Mouse (Mus musculus): ENCODE results near the gene 4931428L18Rik. TPM values are rescaled to one million over a fixed set of nuclear protein-coding genes. Genes with fewer than 3 reads are reported as not detected.
"Not testable (repeated sequence)": the region's sequence is repeated elsewhere in the genome, so short reads cannot be mapped to it uniquely, and the experiment has no call there.

4931428L18Rik gene
- polyA plus RNA-seq, 1 experiment from 2014 or later: not detected

GRCm38 (mm10) chr1:30977868-30978267 is 244.6 kb downstream of the 4931428L18Rik start, which contains the start of gene AC153137.1:
Gene AC153137.1 (minus strand): TSS chr1:30977968.
- H3K27me3 ChIP-seq (ENCODE audit: control insufficient read depth, insufficient read depth, low read depth, low read length); H3K4me2 ChIP-seq (ENCODE audit: low read depth, low read length); ATAC-seq (ENCODE audit: low read depth); H3K4me1 ChIP-seq (ENCODE audit: control insufficient read depth, low read depth, low read length); H3K9ac ChIP-seq (ENCODE audit: low read depth, low read length); H3K9me3 ChIP-seq (replicated peaks; ENCODE audit: control insufficient read depth, low read length); H3K36me3 ChIP-seq (ENCODE audit: control insufficient read depth, insufficient read depth); H3K4me3 ChIP-seq (ENCODE audit: low read depth, low read length); H3K27ac ChIP-seq (ENCODE audit: low read length): not testable (repeated sequence)
- 69% methylated on average over 5 of the region's 6 CpGs for WGBS (ENCODE audit: insufficient replicate concordance)

GRCm38 (mm10) chr1:30977239-30977638 is 245.2 kb downstream of the 4931428L18Rik start:
- not testable (repeated sequence) for H3K27me3 ChIP-seq (ENCODE audit: control insufficient read depth, insufficient read depth, low read depth, low read length); H3K9me3 ChIP-seq (replicated peaks; ENCODE audit: control insufficient read depth, low read length); H3K4me1 ChIP-seq (ENCODE audit: control insufficient read depth, low read depth, low read length); H3K4me3 ChIP-seq (ENCODE audit: low read depth, low read length); H3K36me3 ChIP-seq (ENCODE audit: control insufficient read depth, insufficient read depth); H3K4me2 ChIP-seq (ENCODE audit: low read depth, low read length); H3K27ac ChIP-seq (ENCODE audit: low read length); ATAC-seq (ENCODE audit: low read depth); H3K9ac ChIP-seq (ENCODE audit: low read depth, low read length)
- WGBS (ENCODE audit: insufficient replicate concordance): 63% methylated on average over 7 of the region's 7 CpGs

- H3K27ac ChIP-seq (ENCODE audit: low read length): no peak overlapping the region
- H3K4me1 ChIP-seq (ENCODE audit: control insufficient read depth, low read depth, low read length): peaks cover 4% of the 10 kb centered on the region
- H3K9ac ChIP-seq (ENCODE audit: low read depth, low read length): no peak overlapping the region
- no peaks in the 10 kb centered on the region for H3K36me3 ChIP-seq (ENCODE audit: control insufficient read depth, insufficient read depth)
- no peak overlapping the region for H3K4me2 ChIP-seq (ENCODE audit: low read depth, low read length)
- WGBS (ENCODE audit: insufficient replicate concordance): 61% methylated on average over 2 of the region's 2 CpGs
- H3K9me3 ChIP-seq (replicated peaks; ENCODE audit: control insufficient read depth, low read length): no peaks in the 10 kb centered on the region
- ATAC-seq (ENCODE audit: low read depth): no peak
- no peaks in the 10 kb centered on the region for H3K27me3 ChIP-seq (ENCODE audit: control insufficient read depth, insufficient read depth, low read depth, low read length)
- no peak overlapping the region for H3K4me3 ChIP-seq (ENCODE audit: low read depth, low read length)
These were observed 270.7 kb downstream of the 4931428L18Rik start for GRCm38 (mm10) chr1:30951795-30952194.

GRCm38 (mm10) chr1:30950456-30950835 is 272.0 kb downstream of the 4931428L18Rik start:
- Histone ChIP-seq H3K9ac (ENCODE audit: low read depth, low read length) (peak overlapping the region; percentile 78), H3K27ac (ENCODE audit: low read length) (peak overlapping the region; percentile 98), H3K36me3 (ENCODE audit: control insufficient read depth, insufficient read depth) (no peaks in the 10 kb centered on the region), H3K9me3 (replicated peaks; ENCODE audit: control insufficient read depth, low read length) (no peaks in the 10 kb centered on the region), H3K27me3 (ENCODE audit: control insufficient read depth, insufficient read depth, low read depth, low read length) (no peaks in the 10 kb centered on the region), H3K4me1 (ENCODE audit: control insufficient read depth, low read depth, low read length) (peaks cover 4% of the 10 kb centered on the region), H3K4me3 (ENCODE audit: low read depth, low read length) (peak overlapping the region; percentile 90), H3K4me2 (ENCODE audit: low read depth, low read length) (peak overlapping the region; percentile 67)
- no peak for ATAC-seq (ENCODE audit: low read depth)
- WGBS (ENCODE audit: insufficient replicate concordance): 31% methylated on average over 5 of the region's 5 CpGs

GRCm38 (mm10) chr1:30949710-30950455 is 272.6 kb downstream of the 4931428L18Rik start:
- H3K36me3 ChIP-seq (ENCODE audit: control insufficient read depth, insufficient read depth): no peaks in the 10 kb centered on the region
- under 1% methylated on average over 65 of the region's 66 CpGs for WGBS (ENCODE audit: insufficient replicate concordance)
- peak; percentile 96 for ATAC-seq (ENCODE audit: low read depth)
- H3K4me2 ChIP-seq (ENCODE audit: low read depth, low read length): peak overlapping the region; percentile 67
- H3K4me3 ChIP-seq (ENCODE audit: low read depth, low read length): peak overlapping the region; percentile 90
- peak overlapping the region; percentile 98 for H3K27ac ChIP-seq (ENCODE audit: low read length)
- peaks cover 4% of the 10 kb centered on the region for H3K4me1 ChIP-seq (ENCODE audit: control insufficient read depth, low read depth, low read length)
- H3K9me3 ChIP-seq (replicated peaks; ENCODE audit: control insufficient read depth, low read length): no peaks in the 10 kb centered on the region
- no peaks in the 10 kb centered on the region for H3K27me3 ChIP-seq (ENCODE audit: control insufficient read depth, insufficient read depth, low read depth, low read length)
- peak overlapping the region; percentile 90 for H3K9ac ChIP-seq (ENCODE audit: low read depth, low read length)

- Histone ChIP-seq H3K4me3 (ENCODE audit: low read depth, low read length) (peak overlapping the region; percentile 90), H3K4me2 (ENCODE audit: low read depth, low read length) (peak overlapping the region; percentile 67)
- whole genome bisulfite sequencing (ENCODE audit: insufficient replicate concordance): under 1% methylated on average over 69 of the region's 85 CpGs
These were observed 273.4 kb downstream of the 4931428L18Rik start for GRCm38 (mm10) chr1:30948950-30949639.

GRCm38 (mm10) chr1:30948361-30948949 is 274.0 kb downstream of the 4931428L18Rik start:
- peaks cover 4% of the 10 kb centered on the region for H3K4me1 ChIP-seq (ENCODE audit: control insufficient read depth, low read depth, low read length)
- H3K4me3 ChIP-seq (ENCODE audit: low read depth, low read length): peak overlapping the region; percentile 90
- H3K27me3 ChIP-seq (ENCODE audit: control insufficient read depth, insufficient read depth, low read depth, low read length): no peaks in the 10 kb centered on the region
- H3K27ac ChIP-seq (ENCODE audit: low read length): peak overlapping the region; percentile 95
- WGBS (ENCODE audit: insufficient replicate concordance): 1% methylated on average over 16 of the region's 16 CpGs
- no peaks in the 10 kb centered on the region for H3K9me3 ChIP-seq (replicated peaks; ENCODE audit: control insufficient read depth, low read length)
- H3K36me3 ChIP-seq (ENCODE audit: control insufficient read depth, insufficient read depth): peaks cover 11% of the 10 kb centered on the region
- ATAC-seq (ENCODE audit: low read depth): no peak
- peak overlapping the region; percentile 67 for H3K4me2 ChIP-seq (ENCODE audit: low read depth, low read length)
- H3K9ac ChIP-seq (ENCODE audit: low read depth, low read length): peak overlapping the region; percentile 90

More at GRCm38 (mm10) chr1:30948950-30949639, 273.4 kb downstream of the 4931428L18Rik start:
- Histone ChIP-seq H3K27ac (ENCODE audit: low read length) (peak overlapping the region; percentile 95), H3K9me3 (replicated peaks; ENCODE audit: control insufficient read depth, low read length) (no peaks in the 10 kb centered on the region), H3K36me3 (ENCODE audit: control insufficient read depth, insufficient read depth) (peaks cover 5% of the 10 kb centered on the region), H3K9ac (ENCODE audit: low read depth, low read length) (peak overlapping the region; percentile 90), H3K27me3 (ENCODE audit: control insufficient read depth, insufficient read depth, low read depth, low read length) (no peaks in the 10 kb centered on the region), H3K4me1 (ENCODE audit: control insufficient read depth, low read depth, low read length) (peaks cover 4% of the 10 kb centered on the region)
- peak; percentile 56 for ATAC-seq (ENCODE audit: low read depth)

Data from liver, embryonic 16.5 days (tissue).